Mouse (Mus musculus) spleen, adult 2 months (tissue): ENCODE results near the gene Dnmt3a.

Source experiments
- CTCF ChIP-seq: fragments of 200-500 bp; IDR thresholded peaks from 2 replicates; pipeline ENCODE4 v1.5.1; 2011; ENCODE audit warnings: mild to moderate bottlenecking, inconsistent platforms; ENCODE audit not compliant: insufficient read depth, insufficient read length, insufficient replicate concordance; ENCODE audit errors: extremely low read depth
- POLR2A ChIP-seq: fragments of 200-500 bp; IDR thresholded peaks from 2 replicates; pipeline ENCODE4 v1.6.1; 2011; ENCODE audit warnings: low read depth, low read length, inconsistent platforms

- no peak for TF ChIP-seq CTCF
- TF ChIP-seq POLR2A: no peak
Observed at GRCm38 (mm10) chr12:3865594-3865993, 59.8 kb downstream of the Dnmt3a start.
